Mouse (Mus musculus): ENCODE measurements at regions not wholly inside any gene's neighbourhood (a gene's known extent, or its start where the extent isn't known, plus 50 kb on each side); places are given as distances from the start of the nearest gene placed in this dataset.

- no peak for ATAC-seq (replicated peaks in 1 of 2; ENCODE audit: insufficient read depth in 1 of 2, low FRiP score in 2 of 2, low TSS enrichment in 1 of 2, low read depth in 1 of 2, poor library complexity in 2 of 2, severe bottlenecking in 2 of 2)
These were observed 155.1 kb downstream of the Insig2 start for GRCm38 (mm10) chr1:121177136-121177907.

- no peak for ATAC-seq (replicated peaks in 1 of 2; ENCODE audit: insufficient read depth in 1 of 2, low FRiP score in 2 of 2, low TSS enrichment in 1 of 2, low read depth in 1 of 2, poor library complexity in 2 of 2, severe bottlenecking in 2 of 2)
These were observed 154.5 kb downstream of the Insig2 start for GRCm38 (mm10) chr1:121177908-121178311.

- no peak for ATAC-seq (replicated peaks in 1 of 2; ENCODE audit: insufficient read depth in 1 of 2, low FRiP score in 2 of 2, low TSS enrichment in 1 of 2, low read depth in 1 of 2, poor library complexity in 2 of 2, severe bottlenecking in 2 of 2)
These were observed 153.7 kb downstream of the Insig2 start for GRCm38 (mm10) chr1:121178611-121179245.

GRCm38 (mm10) chr1:121180273-121181030 lies 151.9 kb downstream of the Insig2 start:
- ATAC-seq (replicated peaks in 1 of 2; ENCODE audit: insufficient read depth in 1 of 2, low FRiP score in 2 of 2, low TSS enrichment in 1 of 2, low read depth in 1 of 2, poor library complexity in 2 of 2, severe bottlenecking in 2 of 2), result peak; percentile 56 to 68; a peak in 2 of 4 replicates

GRCm38 (mm10) chr1:121188895-121189294 lies 143.5 kb downstream of the Insig2 start:
- no peak for ATAC-seq (replicated peaks in 1 of 2; ENCODE audit: insufficient read depth in 1 of 2, low FRiP score in 2 of 2, low TSS enrichment in 1 of 2, low read depth in 1 of 2, poor library complexity in 2 of 2, severe bottlenecking in 2 of 2)

- no peak for ATAC-seq (replicated peaks in 1 of 2; ENCODE audit: insufficient read depth in 1 of 2, low FRiP score in 2 of 2, low TSS enrichment in 1 of 2, low read depth in 1 of 2, poor library complexity in 2 of 2, severe bottlenecking in 2 of 2)
These were observed 137.6 kb downstream of the Insig2 start for GRCm38 (mm10) chr1:121194800-121195199.

GRCm38 (mm10) chr1:121215843-121216242 lies 116.5 kb downstream of the Insig2 start:
- 0 out of 4 replicates have a peak, but pooled peaks of 1 of the 2 experiments have one; percentile 27 for ATAC-seq (replicated peaks in 1 of 2; ENCODE audit: insufficient read depth in 1 of 2, low FRiP score in 2 of 2, low TSS enrichment in 1 of 2, low read depth in 1 of 2, poor library complexity in 2 of 2, severe bottlenecking in 2 of 2)

GRCm38 (mm10) chr1:121224250-121224649 lies 108.1 kb downstream of the Insig2 start:
- no peak for ATAC-seq (replicated peaks in 1 of 2; ENCODE audit: insufficient read depth in 1 of 2, low FRiP score in 2 of 2, low TSS enrichment in 1 of 2, low read depth in 1 of 2, poor library complexity in 2 of 2, severe bottlenecking in 2 of 2)

GRCm38 (mm10) chr1:121226466-121227232 lies 105.7 kb downstream of the Insig2 start:
- ATAC-seq (replicated peaks in 1 of 2; ENCODE audit: insufficient read depth in 1 of 2, low FRiP score in 2 of 2, low TSS enrichment in 1 of 2, low read depth in 1 of 2, poor library complexity in 2 of 2, severe bottlenecking in 2 of 2), result no peak

GRCm38 (mm10) chr1:121227233-121227594 lies 105.2 kb downstream of the Insig2 start:
- no peak for ATAC-seq (replicated peaks in 1 of 2; ENCODE audit: insufficient read depth in 1 of 2, low FRiP score in 2 of 2, low TSS enrichment in 1 of 2, low read depth in 1 of 2, poor library complexity in 2 of 2, severe bottlenecking in 2 of 2)

- ATAC-seq (replicated peaks in 1 of 2; ENCODE audit: insufficient read depth in 1 of 2, low FRiP score in 2 of 2, low TSS enrichment in 1 of 2, low read depth in 1 of 2, poor library complexity in 2 of 2, severe bottlenecking in 2 of 2), result no peak
These were observed 88.8 kb downstream of the Insig2 start for GRCm38 (mm10) chr1:121243576-121243975.

- ATAC-seq (replicated peaks in 1 of 2; ENCODE audit: insufficient read depth in 1 of 2, low FRiP score in 2 of 2, low TSS enrichment in 1 of 2, low read depth in 1 of 2, poor library complexity in 2 of 2, severe bottlenecking in 2 of 2), result no peak
These were observed 84.8 kb downstream of the Insig2 start for GRCm38 (mm10) chr1:121247556-121247955.

GRCm38 (mm10) chr1:121249081-121249480 lies 83.3 kb downstream of the Insig2 start:
- no peak for ATAC-seq (replicated peaks in 1 of 2; ENCODE audit: insufficient read depth in 1 of 2, low FRiP score in 2 of 2, low TSS enrichment in 1 of 2, low read depth in 1 of 2, poor library complexity in 2 of 2, severe bottlenecking in 2 of 2)

- ATAC-seq (replicated peaks in 1 of 2; ENCODE audit: insufficient read depth in 1 of 2, low FRiP score in 2 of 2, low TSS enrichment in 1 of 2, low read depth in 1 of 2, poor library complexity in 2 of 2, severe bottlenecking in 2 of 2), result no peak
These were observed 81.7 kb downstream of the Insig2 start for GRCm38 (mm10) chr1:121250686-121251085.

- no peak for ATAC-seq (replicated peaks in 1 of 2; ENCODE audit: insufficient read depth in 1 of 2, low FRiP score in 2 of 2, low TSS enrichment in 1 of 2, low read depth in 1 of 2, poor library complexity in 2 of 2, severe bottlenecking in 2 of 2)
These were observed 80.3 kb downstream of the Insig2 start for GRCm38 (mm10) chr1:121252056-121252455.

GRCm38 (mm10) chr1:121254196-121254595 lies 78.2 kb downstream of the Insig2 start:
- no peak for ATAC-seq (replicated peaks in 1 of 2; ENCODE audit: insufficient read depth in 1 of 2, low FRiP score in 2 of 2, low TSS enrichment in 1 of 2, low read depth in 1 of 2, poor library complexity in 2 of 2, severe bottlenecking in 2 of 2)
